Mouse (Mus musculus) stomach, postnatal 0 days (tissue): ENCODE results near the gene Col23a1.

Experiments used
- CTCF ChIP-seq: IDR thresholded peaks from 2 replicates; pipeline ENCODE4 v1.5.1; 2016; ENCODE audit warnings: antibody characterized with exemption, low read depth, mild to moderate bottlenecking, moderate library complexity
- EP300 ChIP-seq: optimal IDR thresholded peaks from 2 replicates; pipeline ENCODE3; 2016; ENCODE audit warnings: antibody characterized with exemption

- TF ChIP-seq CTCF, result no peak
- no peak for TF ChIP-seq EP300
Observed at GRCm38 (mm10) chr11:51414520-51414919, 124.8 kb downstream of the Col23a1 start.
